Mouse (Mus musculus) forebrain, embryonic 13.5 days (tissue): ENCODE data around the gene Npas3. TPM values are rescaled to one million over a fixed set of nuclear protein-coding genes. Genes with fewer than 3 reads are reported as not detected.

Experiments used
- ATAC-seq: fragments of 200-750 bp; cut with Nextera tagmentation; 2 replicates; pipeline ENCODE4 v1.8.0; 2017
- H3K27ac ChIP-seq: fragments of 300-500 bp; sonication (generic); 2 replicates; pipeline ENCODE4 v1.5.1; 2015; ENCODE audit warnings: inconsistent platforms, mild to moderate bottlenecking, moderate library complexity
- H3K27me3 ChIP-seq: fragments of 300-500 bp; sonication (generic); 2 replicates; pipeline ENCODE4 v1.6.1; 2015; ENCODE audit warnings: mild to moderate bottlenecking, inconsistent platforms
- H3K36me3 ChIP-seq: fragments of 300-500 bp; sonication (generic); 2 replicates; pipeline ENCODE4 v1.6.1; 2015; ENCODE audit warnings: mild to moderate bottlenecking, inconsistent platforms; ENCODE audit not compliant: poor library complexity, severe bottlenecking
- H3K4me1 ChIP-seq: fragments of 300-500 bp; sonication (generic); 2 replicates; pipeline ENCODE4 v1.6.1; 2015; ENCODE audit warnings: inconsistent platforms
- H3K4me2 ChIP-seq: fragments of 300-500 bp; sonication (generic); 2 replicates; pipeline ENCODE4 v1.6.1; 2015; ENCODE audit warnings: inconsistent platforms, mild to moderate bottlenecking, moderate library complexity
- H3K4me3 ChIP-seq: fragments of 300-500 bp; sonication (generic); 2 replicates; pipeline ENCODE4 v1.5.1; 2015; ENCODE audit warnings: mild to moderate bottlenecking, inconsistent platforms
- H3K9ac ChIP-seq: fragments of 300-500 bp; sonication (generic); 2 replicates; pipeline ENCODE4 v1.6.1; 2015; ENCODE audit warnings: mild to moderate bottlenecking, inconsistent platforms
- H3K9me3 ChIP-seq: fragments of 300-500 bp; sonication (generic); replicated peaks from 2 replicates; pipeline ENCODE4 v1.6.1; 2016; ENCODE audit warnings: inconsistent platforms
- WGBS: fragments of 180-500 bp; shearing (Covaris S2); methylation state at CpG from one replicate; pipeline ENCODE4 v1.1.7; 2015; 5-methylcytosine and 5-hydroxymethylcytosine counted together
- polyA plus RNA-seq: library from polyadenylated mRNA; unstranded; fragments of >200 nt; fragmentation: Nextera tagmentation; extraction: Ambion mirVana; gene quantifications from 2 replicates; pipeline ENCODE4 v1.2.1, GENCODE M21; 2015

Npas3 gene
- polyA plus RNA-seq, 1 experiment from 2014 or later = 16.8 TPM

- Histone ChIP-seq H3K27ac (0 out of 2 replicates have a peak overlapping the region, but pooled peaks have one; percentile 31), H3K4me3 (no peak overlapping the region), H3K9me3 (no peaks in the 10 kb centered on the region), H3K27me3 (no peaks in the 10 kb centered on the region), H3K9ac (no peak overlapping the region), H3K4me2 (no peak overlapping the region), H3K4me1 (peaks cover 44% of the 10 kb centered on the region), H3K36me3 (no peaks in the 10 kb centered on the region)
- ATAC-seq = no peak
- 22% methylated on average over 7 of the region's 7 CpGs for WGBS
Observed at GRCm38 (mm10) chr12:53621271-53621670, 372.8 kb downstream of the Npas3 start.

DNA sequence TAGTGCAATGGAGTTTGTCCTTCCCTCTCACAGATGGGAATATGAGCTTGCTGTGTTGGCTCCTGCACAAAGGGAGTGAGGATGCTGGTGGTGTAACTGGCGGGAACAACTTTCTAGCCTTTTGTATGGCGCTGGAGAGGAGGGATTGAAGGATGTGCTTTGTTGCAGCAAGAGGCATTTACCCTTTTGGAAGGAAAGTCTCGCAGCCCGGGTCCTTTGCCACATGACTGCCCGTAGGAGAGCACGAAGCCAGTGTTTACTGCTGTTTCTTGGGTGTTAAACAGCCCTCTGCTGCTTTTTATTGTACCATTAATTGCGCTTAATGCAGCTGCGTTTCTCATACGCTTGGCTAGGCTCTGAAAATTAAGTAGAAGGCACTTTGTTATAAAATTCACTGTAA is 375.3 kb downstream of the Npas3 start:
- peak overlapping the region; percentile 31 for H3K4me2 ChIP-seq
- no peaks in the 10 kb centered on the region for H3K36me3 ChIP-seq
- peak overlapping the region; percentile 79 for H3K27ac ChIP-seq
- H3K4me1 ChIP-seq = peaks cover 52% of the 10 kb centered on the region
- H3K9ac ChIP-seq = no peak overlapping the region
- WGBS = 7% methylated on average over 9 of the region's 9 CpGs
- ATAC-seq = peak; percentile 79
- H3K9me3 ChIP-seq = no peaks in the 10 kb centered on the region
- no peaks in the 10 kb centered on the region for H3K27me3 ChIP-seq
- no peak overlapping the region for H3K4me3 ChIP-seq

- Histone ChIP-seq H3K4me3 (no peak overlapping the region), H3K9me3 (no peaks in the 10 kb centered on the region), H3K27me3 (no peaks in the 10 kb centered on the region), H3K4me2 (peak overlapping the region; percentile 31), H3K9ac (peak overlapping the region; percentile 34; the same call in 1 of the 2 replicates), H3K36me3 (no peaks in the 10 kb centered on the region), H3K27ac (peak overlapping the region; percentile 79), H3K4me1 (peaks cover 57% of the 10 kb centered on the region)
- WGBS = 31% methylated on average over 11 of the region's 11 CpGs
- peak; percentile 42; the same call in 1 of the 2 replicates for ATAC-seq
Observed at GRCm38 (mm10) chr12:53624379-53625021, 376.0 kb downstream of the Npas3 start.

GRCm38 (mm10) chr12:53629483-53630120 is 381.1 kb downstream of the Npas3 start:
- Histone ChIP-seq H3K9me3 (no peaks in the 10 kb centered on the region), H3K36me3 (no peaks in the 10 kb centered on the region), H3K4me3 (no peak overlapping the region), H3K4me1 (peaks cover 47% of the 10 kb centered on the region), H3K4me2 (no peak overlapping the region), H3K27ac (peak overlapping the region; percentile 62), H3K27me3 (no peaks in the 10 kb centered on the region), H3K9ac (no peak overlapping the region)
- peak; percentile 68 for ATAC-seq
- WGBS = 22% methylated on average over 8 of the region's 8 CpGs

- Histone ChIP-seq H3K27ac (peak overlapping the region; percentile 62), H3K4me1 (peaks cover 44% of the 10 kb centered on the region)
- ATAC-seq = peak; percentile 49
Observed at GRCm38 (mm10) chr12:53630607-53631006, 382.1 kb downstream of the Npas3 start.

GRCm38 (mm10) chr12:53631315-53632106 is 383.0 kb downstream of the Npas3 start:
- no peak for ATAC-seq
- Histone ChIP-seq H3K4me1 (peaks cover 46% of the 10 kb centered on the region), H3K9me3 (no peaks in the 10 kb centered on the region), H3K36me3 (no peaks in the 10 kb centered on the region), H3K9ac (no peak overlapping the region), H3K4me3 (no peak overlapping the region), H3K4me2 (no peak overlapping the region), H3K27me3 (no peaks in the 10 kb centered on the region), H3K27ac (peak overlapping the region; percentile 55)
- 87% methylated on average over 4 of the region's 4 CpGs for WGBS

More at GRCm38 (mm10) chr12:53630607-53631006, 382.1 kb downstream of the Npas3 start:
- Histone ChIP-seq H3K4me2 (no peak overlapping the region), H3K9ac (no peak overlapping the region), H3K36me3 (no peaks in the 10 kb centered on the region), H3K9me3 (no peaks in the 10 kb centered on the region), H3K27me3 (no peaks in the 10 kb centered on the region), H3K4me3 (no peak overlapping the region)
- 20% methylated on average over 1 of the region's 1 CpGs for WGBS

GRCm38 (mm10) chr12:53638571-53638970 is 390.1 kb downstream of the Npas3 start:
- peaks cover 27% of the 10 kb centered on the region for H3K4me1 ChIP-seq
- H3K9ac ChIP-seq = no peak overlapping the region
- H3K27ac ChIP-seq = no peak overlapping the region
- H3K9me3 ChIP-seq = no peaks in the 10 kb centered on the region
- no peak overlapping the region for H3K4me3 ChIP-seq
- H3K27me3 ChIP-seq = no peaks in the 10 kb centered on the region
- no peaks in the 10 kb centered on the region for H3K36me3 ChIP-seq
- no peak overlapping the region for H3K4me2 ChIP-seq
- no peak for ATAC-seq

- Histone ChIP-seq H3K27ac (no peak overlapping the region), H3K4me3 (no peak overlapping the region), H3K4me2 (no peak overlapping the region), H3K4me1 (peaks cover 6% of the 10 kb centered on the region; the same call in 1 of the 2 replicates), H3K27me3 (0 out of 2 replicates have a peak, but pooled peaks cover 3% of the 10 kb centered on the region), H3K9ac (no peak overlapping the region), H3K9me3 (no peaks in the 10 kb centered on the region), H3K36me3 (no peaks in the 10 kb centered on the region)
- WGBS = 30% methylated on average over 2 of the region's 2 CpGs
- peak; percentile 61; the same call in 1 of the 2 replicates for ATAC-seq
Observed at GRCm38 (mm10) chr12:53647282-53647681, 398.8 kb downstream of the Npas3 start.

- no peak overlapping the region for H3K4me3 ChIP-seq
- no peaks in the 10 kb centered on the region for H3K36me3 ChIP-seq
- 84% methylated on average over 6 of the region's 6 CpGs for WGBS
- ATAC-seq = no peak
- peaks cover 17% of the 10 kb centered on the region; the same call in 1 of the 2 replicates for H3K4me1 ChIP-seq
- H3K9me3 ChIP-seq = no peaks in the 10 kb centered on the region
- no peak overlapping the region for H3K4me2 ChIP-seq
- H3K9ac ChIP-seq = no peak overlapping the region
- H3K27me3 ChIP-seq = no peaks in the 10 kb centered on the region
- H3K27ac ChIP-seq = no peak overlapping the region
Observed at GRCm38 (mm10) chr12:53656301-53656700, 407.8 kb downstream of the Npas3 start.

DNA sequence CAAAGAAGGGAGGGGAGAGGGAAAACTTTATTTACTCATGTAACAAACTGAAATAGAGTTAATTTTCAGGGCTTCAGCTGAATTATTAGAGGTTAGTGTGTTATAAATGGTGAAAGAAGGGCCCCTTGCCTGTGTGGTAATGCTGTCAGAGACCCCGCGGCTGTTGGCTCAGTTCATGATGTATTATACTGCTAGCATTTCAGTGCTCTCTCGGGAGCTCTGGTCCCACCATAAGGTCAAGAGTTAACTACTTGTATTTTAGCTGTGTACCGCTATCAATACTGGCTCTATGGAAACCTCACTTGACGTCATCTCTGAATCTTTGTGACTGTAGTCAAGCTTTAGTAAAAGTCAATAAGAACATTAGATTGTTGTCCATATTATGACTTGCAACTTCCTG is 415.6 kb downstream of the Npas3 start:
- H3K27me3 ChIP-seq = no peaks in the 10 kb centered on the region
- no peaks in the 10 kb centered on the region for H3K36me3 ChIP-seq
- H3K9ac ChIP-seq = no peak overlapping the region
- H3K4me1 ChIP-seq = no peaks in the 10 kb centered on the region
- 77% methylated on average over 5 of the region's 5 CpGs for WGBS
- no peaks in the 10 kb centered on the region for H3K9me3 ChIP-seq
- no peak overlapping the region for H3K4me2 ChIP-seq
- H3K27ac ChIP-seq = no peak overlapping the region
- no peak overlapping the region for H3K4me3 ChIP-seq
- no peak for ATAC-seq

GRCm38 (mm10) chr12:53671846-53672245 is 423.4 kb downstream of the Npas3 start:
- Histone ChIP-seq H3K4me1 (peaks cover 4% of the 10 kb centered on the region; the same call in 1 of the 2 replicates), H3K4me3 (no peak overlapping the region), H3K36me3 (no peaks in the 10 kb centered on the region), H3K9me3 (no peaks in the 10 kb centered on the region), H3K4me2 (no peak overlapping the region), H3K9ac (no peak overlapping the region), H3K27ac (no peak overlapping the region), H3K27me3 (no peaks in the 10 kb centered on the region)
- WGBS = 67% methylated on average over 2 of the region's 2 CpGs
- ATAC-seq = no peak

- H3K9ac ChIP-seq = no peak overlapping the region
- WGBS = 70% methylated on average over 3 of the region's 3 CpGs
Observed at GRCm38 (mm10) chr12:53677091-53677630, 428.7 kb downstream of the Npas3 start.

More at GRCm38 (mm10) chr12:53677091-53677630, 428.7 kb downstream of the Npas3 start:
- H3K27me3 ChIP-seq = no peaks in the 10 kb centered on the region
- H3K27ac ChIP-seq = no peak overlapping the region
- ATAC-seq = no peak
- H3K36me3 ChIP-seq = no peaks in the 10 kb centered on the region
- no peak overlapping the region for H3K4me2 ChIP-seq
- no peaks in the 10 kb centered on the region for H3K9me3 ChIP-seq
- peaks cover 35% of the 10 kb centered on the region for H3K4me1 ChIP-seq
- H3K4me3 ChIP-seq = no peak overlapping the region
